Mouse (Mus musculus) T-cell, adult 2 months (primary cell): ENCODE results near the gene Olfr325.
"Not testable (repeated sequence)": the region's sequence is repeated elsewhere in the genome, so short reads cannot be mapped to it uniquely, and the experiment has no call there.

ENCODE experiments used
- DNase-seq: peaks from one replicate; pipeline ENCODE4 v3.0.0; 2022; ENCODE audit warnings: low spot score

Olfr325 gene

DNA sequence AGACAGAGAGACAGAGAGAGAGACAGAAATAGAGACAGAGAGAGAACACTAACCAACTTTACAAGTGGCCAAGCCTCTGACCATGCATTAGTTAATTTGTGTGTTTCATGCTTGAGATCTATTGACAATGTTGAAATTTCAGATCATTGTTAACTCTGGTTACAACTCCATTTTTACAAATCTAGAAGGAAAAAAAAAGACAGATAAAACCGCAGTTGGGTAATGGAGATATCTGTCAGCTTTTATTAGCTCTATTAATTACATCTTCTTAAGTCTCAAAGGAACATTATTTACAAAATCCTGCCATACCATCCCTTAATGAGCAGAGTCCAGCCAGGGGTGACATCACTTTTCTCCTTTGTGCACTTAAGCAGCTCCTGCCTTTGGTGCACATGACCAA lies at the start of gene Olfr325:
Gene Olfr325 (plus strand): TSS at position 301 of the 400 bp plus-strand sequence.
- no peak for DNase-seq

DNA sequence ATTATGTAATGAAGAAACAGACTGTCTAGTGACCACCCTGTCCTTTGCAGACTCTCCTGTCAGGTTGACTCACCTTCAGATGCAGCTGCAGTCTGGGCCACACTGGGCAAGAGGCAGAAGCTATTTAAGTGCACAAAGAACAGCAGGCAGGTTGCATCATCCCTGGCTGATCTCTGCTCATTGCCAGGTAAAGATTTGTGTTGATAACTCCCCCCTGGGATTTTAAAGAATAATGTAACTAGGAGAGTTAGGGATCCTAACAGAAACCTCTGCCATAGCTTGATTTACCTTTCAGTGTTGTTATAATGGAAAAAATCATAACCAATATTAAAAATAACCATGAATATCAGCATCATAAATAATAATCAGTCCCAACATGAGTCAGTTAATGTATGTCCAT lies 42.8 kb upstream of the Olfr325 start, which contains the start of gene Olfr330:
Gene Olfr330 (minus strand): TSS at position 101 of the 400 bp plus-strand sequence.
- not testable (repeated sequence) for DNase-seq

GRCm38 (mm10) chr11:58546322-58546721 lies 31.2 kb upstream of the Olfr325 start, which contains the start of gene Olfr329-ps:
Olfr329-ps (minus strand) TSS chr11:58546422.
- DNase-seq = no peak

DNA sequence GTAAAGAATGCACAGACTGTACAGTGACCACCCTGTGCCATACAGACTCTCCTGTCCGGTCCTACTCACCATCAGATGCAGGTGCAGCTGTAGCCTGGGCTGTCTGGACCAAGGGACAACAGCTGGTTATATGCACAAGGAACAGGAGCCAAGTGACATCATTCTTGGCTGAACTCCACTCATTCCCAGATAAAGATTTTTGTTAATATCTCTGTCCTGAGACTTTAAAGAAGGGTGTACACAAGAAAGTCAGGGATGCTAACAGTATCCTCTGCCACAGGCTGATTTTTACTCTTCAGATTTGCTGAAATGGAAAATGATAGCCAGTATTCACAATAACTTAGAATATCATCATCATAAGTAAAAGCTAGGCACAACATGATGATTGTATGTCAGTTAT lies 22.0 kb upstream of the Olfr325 start, which contains the start of gene Olfr328:
Gene Olfr328 (minus strand): TSS at position 101 of the 400 bp plus-strand sequence.
- DNase-seq = no peak

DNA sequence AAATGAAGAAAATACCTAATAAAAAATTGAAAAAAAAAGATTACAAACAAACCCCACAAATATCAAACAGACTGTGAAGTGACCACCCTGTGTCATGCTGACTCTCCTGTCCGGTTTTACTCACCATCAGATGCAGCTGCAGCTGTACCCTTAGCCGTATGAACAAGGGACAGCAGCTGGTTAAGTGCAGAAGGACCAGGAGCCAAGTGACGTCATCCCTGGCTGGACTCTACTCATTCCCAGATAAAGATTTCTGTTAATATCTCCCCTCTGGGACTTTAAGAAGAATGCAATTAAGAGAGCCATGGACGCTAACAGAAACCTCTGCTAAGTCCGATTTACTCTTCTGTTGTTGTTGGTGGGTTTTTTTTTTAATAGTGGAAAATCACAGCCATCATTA lies 7.1 kb upstream of the Olfr325 start, which contains the start of gene Olfr224:
Gene Olfr224 (minus strand): TSS at position 149 of the 400 bp plus-strand sequence.
- no peak for DNase-seq

GRCm38 (mm10) chr11:58578636-58579035 lies 1.1 kb downstream of the Olfr325 start:
- no peak for DNase-seq

- peak; percentile 27 for DNase-seq
Observed at GRCm38 (mm10) chr11:58587898-58588348, 10.4 kb downstream of the Olfr325 start.

DNA sequence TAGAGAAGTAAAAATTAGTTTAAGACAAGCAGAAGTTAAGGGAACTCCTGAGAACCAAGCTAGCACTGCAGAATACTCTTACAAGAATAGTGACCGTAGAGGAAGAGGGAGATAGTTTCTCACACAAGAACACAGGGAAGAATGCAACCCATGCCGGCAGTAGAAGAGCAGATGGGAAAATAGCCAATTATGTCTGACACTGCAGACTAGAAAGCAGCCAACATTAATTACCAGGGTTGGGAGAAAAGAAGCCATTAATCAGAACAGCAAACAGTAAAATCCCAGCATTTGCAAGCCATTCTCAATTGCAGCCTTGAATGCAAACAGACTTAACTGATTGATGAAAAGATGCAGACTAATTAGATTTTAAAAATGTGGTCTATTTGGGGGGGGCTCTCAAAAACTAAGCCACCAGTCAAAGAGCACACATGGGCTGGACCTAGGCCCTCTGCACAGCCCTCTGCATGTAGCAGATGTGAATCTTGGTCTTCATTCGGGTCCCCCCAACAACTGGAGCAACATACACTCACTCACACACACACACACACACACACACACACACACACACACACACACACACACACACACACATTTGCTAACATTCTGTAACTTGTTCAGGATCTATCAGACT lies 11.2 kb downstream of the Olfr325 start:
- DNase-seq = no peak

DNA sequence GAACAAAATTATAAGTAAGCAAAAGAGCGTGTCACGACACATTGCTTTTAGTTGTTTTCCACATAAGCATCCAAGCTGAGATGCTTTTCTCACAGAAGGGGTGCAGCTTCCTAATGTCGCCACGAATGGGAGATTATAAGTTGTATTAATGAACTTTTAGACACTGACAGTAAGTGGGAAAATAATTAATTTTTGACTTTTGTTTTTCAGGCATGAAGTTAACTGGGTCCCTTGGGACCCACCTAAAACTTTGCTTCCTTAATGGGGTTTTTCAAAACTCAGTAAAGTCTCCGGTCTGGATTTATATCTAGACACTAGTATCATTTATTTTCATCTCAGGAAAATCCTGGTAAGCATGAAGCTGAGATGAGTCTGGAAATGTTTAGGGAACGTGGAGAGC lies 17.3 kb downstream of the Olfr325 start, which contains the start of gene Olfr324:
Gene Olfr324 (plus strand): TSS at position 301 of the 400 bp plus-strand sequence.
- no peak for DNase-seq

- no peak for DNase-seq
Observed at GRCm38 (mm10) chr11:58597837-58598236, 20.3 kb downstream of the Olfr325 start.

DNA sequence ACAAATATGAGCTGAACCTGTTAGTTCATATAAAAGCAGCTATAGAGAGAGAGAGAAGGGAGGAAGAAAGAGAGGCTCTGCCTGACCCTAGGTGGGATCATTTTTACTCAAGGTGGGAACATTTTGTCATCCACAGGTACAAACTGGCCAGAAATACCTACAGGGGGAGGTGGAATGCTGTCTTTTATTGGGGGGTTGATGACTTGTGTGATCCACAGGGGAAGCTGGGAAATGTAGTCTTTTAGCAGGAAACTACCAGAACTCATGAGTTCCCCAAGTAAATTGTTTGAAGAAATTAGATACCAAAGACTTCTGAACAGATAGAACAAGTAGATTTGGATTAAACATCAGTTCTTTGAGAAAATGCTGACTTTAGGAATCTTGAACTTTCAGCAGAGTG lies 24.5 kb downstream of the Olfr325 start:
- no peak for DNase-seq

DNA sequence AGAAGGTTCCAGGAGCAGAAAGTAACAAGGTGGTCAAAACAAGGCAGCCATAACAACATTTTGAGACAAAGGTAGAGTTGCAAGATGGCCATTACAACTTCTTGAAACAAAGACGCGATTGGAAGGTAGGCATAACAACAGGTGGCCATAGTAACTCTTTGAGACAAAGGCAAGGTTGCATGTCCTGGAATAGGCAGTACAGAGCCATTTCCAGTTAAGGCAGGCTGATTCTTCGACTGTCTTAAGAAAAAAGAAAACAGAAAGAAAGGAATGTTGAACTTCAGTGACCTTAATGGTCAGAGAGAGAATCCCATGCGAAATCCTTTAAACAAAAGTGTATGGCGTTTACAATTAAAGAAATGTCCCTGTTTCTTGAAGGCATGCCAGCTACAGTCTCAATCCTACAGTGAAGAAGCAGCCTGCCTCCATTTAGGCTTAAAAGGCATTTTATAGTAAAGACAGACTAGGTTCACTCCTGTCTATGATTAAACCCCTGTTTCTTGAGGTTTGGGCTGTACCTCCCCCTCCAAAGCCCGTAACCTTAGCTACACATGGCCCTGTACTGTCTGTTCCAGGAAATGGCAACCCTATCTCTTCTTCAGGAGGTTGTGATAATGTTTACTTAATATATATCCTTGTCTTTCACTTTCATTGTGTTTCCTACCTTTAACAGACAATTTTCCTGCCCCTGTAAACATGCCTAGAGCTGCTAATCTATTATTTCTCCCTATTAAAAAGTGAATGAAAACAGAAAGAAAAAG lies 25.4 kb downstream of the Olfr325 start:
- no peak for DNase-seq

DNA sequence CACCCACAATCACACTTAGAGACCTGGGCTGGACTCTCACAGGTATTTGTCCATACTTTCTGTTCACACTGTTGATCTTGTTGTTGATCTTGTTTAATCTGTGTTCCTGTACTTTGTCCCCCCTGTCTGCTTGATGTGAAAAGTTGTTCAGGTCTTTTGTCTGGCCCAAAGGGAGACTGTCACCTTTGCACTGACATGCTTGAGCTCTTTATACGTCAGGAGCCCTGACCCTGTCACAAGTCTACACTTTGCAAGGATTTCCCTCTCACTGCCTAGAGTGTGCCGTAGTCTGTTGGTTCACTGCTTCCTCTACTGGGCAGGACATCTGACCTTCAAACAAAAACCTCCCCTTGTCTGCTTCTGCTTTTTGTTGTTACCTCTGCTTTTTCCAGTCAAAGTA lies 27.2 kb downstream of the Olfr325 start:
- DNase-seq = no peak

DNA sequence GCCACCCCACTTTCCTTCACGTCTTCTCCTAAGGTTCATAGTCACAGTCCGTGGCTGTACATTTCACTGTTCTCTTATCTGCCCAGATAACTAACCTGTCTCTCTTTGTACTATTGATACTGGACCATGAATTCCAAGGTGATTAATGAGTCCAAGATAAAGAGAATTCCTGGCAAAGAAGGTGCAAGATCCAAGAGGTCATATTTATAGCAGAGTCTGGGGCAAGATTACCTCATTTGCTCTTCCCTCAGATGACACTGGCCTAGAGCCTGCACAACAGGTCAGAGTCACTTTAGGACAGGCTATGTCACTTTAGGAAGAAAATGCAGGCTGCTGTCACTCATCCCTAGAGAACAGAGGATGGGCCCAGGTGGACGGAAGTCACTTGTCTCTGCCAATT lies 27.7 kb downstream of the Olfr325 start:
- no peak for DNase-seq

- DNase-seq = no peak
Observed at GRCm38 (mm10) chr11:58606177-58606919, 28.8 kb downstream of the Olfr325 start.

GRCm38 (mm10) chr11:58607030-58607429 lies 29.5 kb downstream of the Olfr325 start:
- no peak for DNase-seq

GRCm38 (mm10) chr11:58613359-58613758 lies 35.8 kb downstream of the Olfr325 start:
- DNase-seq = no peak

DNA sequence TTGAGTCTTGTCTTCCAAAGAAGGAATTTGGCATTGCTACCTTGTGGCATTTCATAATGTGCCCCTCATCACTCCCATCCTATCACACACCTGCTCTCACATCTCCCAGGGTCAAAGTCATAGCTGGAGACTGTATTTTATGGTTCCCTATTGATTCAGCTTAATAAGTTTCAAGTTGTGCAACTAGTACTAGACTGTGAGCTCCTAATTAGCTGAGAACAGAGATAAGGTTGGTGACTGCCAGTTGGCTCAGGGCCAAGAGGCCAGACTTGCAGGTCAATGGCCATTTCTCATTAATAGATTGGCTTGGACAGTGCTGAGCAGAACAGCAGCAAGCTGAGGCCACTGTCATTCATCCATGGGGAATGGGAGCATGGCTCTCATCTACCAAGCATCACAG lies 37.0 kb downstream of the Olfr325 start:
- DNase-seq = no peak

DNA sequence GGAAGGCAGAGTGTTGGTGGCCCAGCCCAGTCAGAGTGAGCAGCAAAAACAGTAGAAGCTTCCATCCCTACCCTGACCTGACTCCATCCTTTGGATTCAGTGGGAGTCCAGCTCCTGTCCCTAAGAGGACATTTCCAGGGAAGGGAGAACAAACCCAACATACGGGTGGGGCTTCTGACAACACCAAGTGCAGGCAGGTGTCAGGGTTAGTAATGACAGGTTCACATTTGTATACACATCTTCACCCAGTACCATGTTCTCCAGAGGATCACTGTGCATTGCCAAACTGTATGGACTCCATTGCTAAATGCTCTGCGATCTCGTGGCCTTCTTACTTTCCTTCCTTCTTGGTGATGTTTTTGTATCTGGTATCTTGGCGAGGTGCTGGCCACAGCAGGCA lies 38.4 kb downstream of the Olfr325 start, which contains the start of gene 2210407C18Rik:
Gene 2210407C18Rik (minus strand): TSS at position 101 of the 400 bp plus-strand sequence.
- DNase-seq = no peak

- no peak for DNase-seq
Observed at GRCm38 (mm10) chr11:58618369-58618768, 40.8 kb downstream of the Olfr325 start.

- DNase-seq = no peak
Observed at GRCm38 (mm10) chr11:58618793-58619192, 41.3 kb downstream of the Olfr325 start.

DNA sequence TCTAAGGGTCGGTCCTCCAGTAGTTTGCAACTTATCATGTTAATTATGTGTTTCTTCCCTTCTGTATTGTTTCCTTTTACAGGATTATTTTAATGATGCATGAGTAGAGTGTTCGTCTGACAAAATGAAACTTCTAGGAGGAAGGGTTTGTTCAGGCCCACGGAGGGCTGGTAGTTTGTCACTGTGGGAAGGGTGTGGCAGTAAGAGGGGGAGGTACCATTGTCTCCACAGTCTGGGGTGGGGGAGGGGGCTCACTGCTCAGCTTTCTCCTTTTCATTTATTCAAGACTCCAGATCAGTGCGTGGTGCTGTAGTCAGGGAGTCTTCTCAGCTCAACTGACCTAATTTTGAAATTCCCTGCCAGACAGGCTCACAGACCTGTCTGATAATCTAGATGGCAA lies 48.6 kb downstream of the Olfr325 start:
- no peak for DNase-seq
